Mouse (Mus musculus) adrenal gland, adult 2 months (tissue): ENCODE measurements around the gene Tspan10. TPM values are rescaled to one million over a fixed set of nuclear protein-coding genes. Genes with fewer than 3 reads are reported as not detected.
A peak's percentile ranks its signal among the peaks of the same experiment; 100 is the strongest.
"Not testable (repeated sequence)": the region's sequence is repeated elsewhere in the genome, so short reads cannot be mapped to it uniquely, and the experiment has no call there.

Experiments used
- DNase-seq: peaks from one replicate; pipeline ENCODE4 v3.0.0; 2021
- long read RNA-seq: library from polyadenylated mRNA; stranded (forward); transcript quantifications from one replicate; pipeline ENCODE4 v2.0.0, GENCODE M21; 2021
- polyA plus RNA-seq: library from polyadenylated mRNA; depleted of rRNA; stranded (reverse); fragments of >200 nt; gene quantifications from 2 replicates; pipeline ENCODE4 v1.2.3, GENCODE M21; 2012; rRNA removed
- total RNA-seq, 2 experiments: library from RNA; stranded (reverse); gene quantifications; 2 replicates each; pipeline ENCODE4 v1.2.3; 2021

The Tspan10 gene
- total RNA-seq (1 to 10 TPM in 1 of 2 experiments, not detected in 1; 3.4 TPM), polyA plus RNA-seq (0.06 TPM in 1 of 2 replicates, not detected in the other)
- long read RNA-seq, result 0 reads

DNA sequence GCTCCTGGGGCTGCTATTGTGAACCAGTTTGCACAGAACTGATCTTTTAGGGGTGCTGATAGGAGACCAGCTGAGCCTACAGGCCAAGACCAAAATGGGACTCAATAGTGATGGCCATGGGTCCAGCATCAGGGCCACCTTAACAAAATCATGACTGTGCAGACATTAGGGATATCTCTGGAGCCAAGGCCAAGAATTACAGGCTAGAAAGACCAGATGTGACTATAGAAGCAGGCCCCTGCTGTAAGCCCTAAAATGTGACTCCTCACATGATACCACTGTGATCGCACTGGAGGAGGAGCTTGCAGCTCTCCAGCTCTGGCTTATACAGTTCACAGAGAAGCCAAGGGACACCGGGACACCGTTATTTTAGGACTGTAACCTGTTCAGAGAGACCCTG, at the start of gene Tspan10:
Tspan10 (plus strand) TSS at position 301 of the 400 bp plus-strand sequence.
- no peak for DNase-seq

DNA sequence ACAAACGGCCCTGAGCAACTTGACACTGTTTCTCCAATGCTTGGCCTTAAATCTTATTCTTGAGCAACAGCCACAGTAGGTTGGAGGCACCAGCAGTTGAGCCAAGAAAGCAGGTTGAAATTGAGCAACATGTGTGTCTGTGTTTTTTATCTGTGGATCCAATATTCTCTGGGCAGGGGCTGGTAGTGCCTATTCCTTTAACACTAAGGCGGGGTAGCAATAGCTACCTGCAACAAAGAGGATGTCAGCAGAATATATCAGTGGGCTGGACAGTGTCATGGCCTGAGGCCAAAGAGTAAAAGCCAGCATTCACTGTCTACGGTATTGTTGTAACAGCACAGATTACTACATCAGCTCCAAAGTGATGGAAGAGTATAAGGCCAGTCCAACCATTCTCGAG, 46.8 kb upstream of the Tspan10 start:
- peak; percentile 57 for DNase-seq

DNA sequence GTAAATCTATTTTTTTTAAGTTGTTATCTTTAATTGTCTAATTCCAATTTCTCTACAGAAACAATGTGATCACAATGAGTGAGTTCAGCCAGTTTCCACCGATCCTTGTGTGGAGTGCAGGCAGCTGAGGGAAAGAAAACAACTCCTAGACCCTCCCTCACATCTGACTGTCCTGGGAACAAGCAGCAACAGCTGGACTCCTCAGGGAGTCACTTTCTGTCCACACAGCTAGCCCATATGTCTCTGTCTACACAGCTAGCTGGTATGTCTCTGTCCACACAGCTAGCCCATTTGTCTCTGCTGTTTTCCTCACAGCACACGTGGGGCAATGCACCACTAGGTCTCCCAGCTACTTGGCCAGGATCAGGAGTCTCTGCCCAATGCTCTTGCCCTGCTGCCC, 44.8 kb upstream of the Tspan10 start:
- DNase-seq, result no peak

DNA sequence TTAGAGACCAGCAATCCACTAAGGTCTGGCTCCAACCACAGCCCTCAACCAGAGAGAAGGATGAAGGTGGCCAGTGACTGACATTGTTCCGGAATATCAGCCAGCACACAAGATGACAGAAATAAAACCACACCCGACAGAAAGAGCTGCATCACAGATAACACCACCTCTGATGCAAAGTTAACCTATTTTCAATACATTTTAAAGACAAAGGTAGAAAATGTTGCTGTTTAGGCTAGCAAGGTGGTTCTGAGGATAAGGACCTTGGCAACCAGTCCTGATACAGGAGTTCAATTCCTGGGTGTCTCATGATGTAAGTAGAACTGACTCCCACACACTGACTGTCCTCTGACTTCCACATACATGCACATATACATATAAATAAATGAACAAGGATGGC, 43.1 kb upstream of the Tspan10 start:
- no peak for DNase-seq

DNA sequence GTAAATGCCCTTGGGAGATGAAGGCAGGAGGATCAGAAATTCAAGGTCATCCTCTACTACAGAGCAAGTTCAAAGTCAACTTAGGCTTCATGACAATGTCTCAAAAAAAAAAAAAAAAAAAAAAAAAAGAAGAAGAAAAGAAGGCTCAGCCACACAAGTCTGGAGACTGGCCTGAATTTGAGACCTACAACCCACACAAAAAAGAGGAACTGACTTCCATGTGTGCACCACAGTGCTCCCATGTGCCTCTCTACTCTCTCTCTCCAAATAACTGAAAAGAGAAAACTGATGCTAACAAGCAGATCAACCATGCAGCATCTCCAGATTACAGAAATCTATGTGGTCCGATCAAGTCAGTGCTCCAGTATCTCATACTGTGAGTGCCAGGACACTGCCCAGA, 37.6 kb upstream of the Tspan10 start:
- no peak for DNase-seq

DNA sequence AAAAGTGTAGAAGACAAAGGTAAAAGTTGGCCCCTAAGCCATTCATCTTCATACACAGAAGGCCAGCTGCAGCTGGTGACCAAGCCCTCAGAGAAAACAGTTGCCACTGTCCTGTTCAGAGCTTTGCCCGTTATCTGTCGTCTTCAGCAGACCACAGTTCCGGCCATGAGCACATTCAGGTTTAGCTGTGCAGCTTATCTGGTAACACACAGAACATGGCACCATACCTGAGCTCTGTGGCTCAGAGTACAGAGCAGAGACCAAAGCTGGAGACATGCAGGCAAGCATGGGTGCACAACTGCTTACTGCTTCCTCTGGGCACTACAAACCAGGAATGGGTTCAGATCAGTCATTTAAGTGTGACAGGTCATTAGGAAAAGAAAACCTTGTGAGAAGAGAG, 36.6 kb upstream of the Tspan10 start:
- DNase-seq, result no peak

DNA sequence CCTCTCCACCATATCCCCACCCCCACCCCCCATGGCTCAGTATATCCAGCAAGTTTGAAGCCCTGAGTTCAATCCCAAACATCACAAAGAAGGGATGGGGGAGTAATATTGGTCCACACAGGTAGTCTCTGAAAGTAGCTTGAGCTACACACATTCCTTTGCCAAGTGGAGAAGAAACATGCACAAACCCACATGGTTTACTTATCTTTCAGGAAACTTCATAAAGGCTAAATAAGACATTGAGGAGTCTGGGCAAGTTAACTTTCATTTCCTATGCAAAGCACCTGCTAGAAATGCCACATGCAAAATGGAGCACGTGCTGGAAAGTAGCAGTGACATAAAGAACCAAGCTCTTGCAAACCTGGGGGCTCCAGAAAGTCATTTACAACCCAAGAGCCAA, 36.0 kb upstream of the Tspan10 start:
- DNase-seq, result no peak

DNA sequence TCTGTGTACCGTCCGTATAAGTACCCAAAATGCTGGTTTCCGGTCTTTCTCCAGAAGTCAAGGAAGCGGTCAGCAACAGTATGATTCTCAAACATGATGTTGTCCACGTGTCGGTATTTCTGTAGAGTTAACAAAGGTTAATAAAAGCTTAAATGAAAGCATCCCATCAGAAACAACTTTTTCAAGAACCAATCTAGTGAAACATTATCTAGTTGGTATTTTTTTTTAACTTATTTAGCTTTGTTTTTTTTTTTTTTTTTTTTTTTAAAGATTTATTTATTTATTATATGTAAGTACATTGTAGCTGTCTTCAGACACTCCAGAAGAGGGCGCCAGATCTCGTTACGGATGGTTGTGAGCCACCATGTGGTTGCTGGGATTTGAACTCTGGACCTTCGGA, 28.8 kb upstream of the Tspan10 start:
- DNase-seq, result not testable (repeated sequence)

DNA sequence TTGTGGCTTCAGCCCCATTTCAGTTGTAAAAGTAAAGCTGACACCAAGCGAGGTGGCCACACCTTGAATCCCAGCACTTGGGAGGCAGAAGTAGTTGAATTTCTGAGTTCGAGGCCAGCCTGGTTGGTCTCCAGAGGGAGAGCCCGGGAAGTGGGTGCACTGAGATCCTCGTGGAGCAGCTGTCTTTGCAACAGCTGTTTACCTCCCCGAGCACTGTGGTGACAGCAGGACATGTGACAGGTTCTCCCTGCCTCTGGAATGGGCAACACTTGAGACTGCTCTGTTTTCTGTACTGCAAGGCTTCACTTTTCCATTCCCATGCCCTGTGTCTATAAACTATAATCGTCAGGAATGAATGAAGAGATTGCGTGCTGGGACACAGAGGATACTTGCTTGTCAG, 24.6 kb upstream of the Tspan10 start:
- no peak for DNase-seq

DNA sequence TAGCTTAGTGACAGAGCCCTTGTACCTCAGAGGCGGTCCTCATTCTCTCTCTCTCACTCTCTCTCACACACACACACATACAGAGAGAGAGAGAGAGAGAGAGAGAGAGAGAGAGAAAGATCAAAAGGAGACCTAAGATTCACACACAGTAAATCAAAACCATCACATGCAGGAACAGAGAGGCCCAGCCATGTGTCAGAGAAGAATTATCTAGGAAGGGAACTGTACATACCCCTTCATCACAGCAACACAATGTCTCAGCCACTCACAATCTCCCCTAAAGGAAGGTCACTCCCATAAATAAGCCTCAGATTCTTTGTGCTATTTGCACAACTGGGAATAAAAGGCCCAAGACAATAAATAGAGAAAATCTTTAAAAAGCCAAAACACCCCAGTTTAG, 23.9 kb upstream of the Tspan10 start:
- peak; percentile 15 for DNase-seq

DNA sequence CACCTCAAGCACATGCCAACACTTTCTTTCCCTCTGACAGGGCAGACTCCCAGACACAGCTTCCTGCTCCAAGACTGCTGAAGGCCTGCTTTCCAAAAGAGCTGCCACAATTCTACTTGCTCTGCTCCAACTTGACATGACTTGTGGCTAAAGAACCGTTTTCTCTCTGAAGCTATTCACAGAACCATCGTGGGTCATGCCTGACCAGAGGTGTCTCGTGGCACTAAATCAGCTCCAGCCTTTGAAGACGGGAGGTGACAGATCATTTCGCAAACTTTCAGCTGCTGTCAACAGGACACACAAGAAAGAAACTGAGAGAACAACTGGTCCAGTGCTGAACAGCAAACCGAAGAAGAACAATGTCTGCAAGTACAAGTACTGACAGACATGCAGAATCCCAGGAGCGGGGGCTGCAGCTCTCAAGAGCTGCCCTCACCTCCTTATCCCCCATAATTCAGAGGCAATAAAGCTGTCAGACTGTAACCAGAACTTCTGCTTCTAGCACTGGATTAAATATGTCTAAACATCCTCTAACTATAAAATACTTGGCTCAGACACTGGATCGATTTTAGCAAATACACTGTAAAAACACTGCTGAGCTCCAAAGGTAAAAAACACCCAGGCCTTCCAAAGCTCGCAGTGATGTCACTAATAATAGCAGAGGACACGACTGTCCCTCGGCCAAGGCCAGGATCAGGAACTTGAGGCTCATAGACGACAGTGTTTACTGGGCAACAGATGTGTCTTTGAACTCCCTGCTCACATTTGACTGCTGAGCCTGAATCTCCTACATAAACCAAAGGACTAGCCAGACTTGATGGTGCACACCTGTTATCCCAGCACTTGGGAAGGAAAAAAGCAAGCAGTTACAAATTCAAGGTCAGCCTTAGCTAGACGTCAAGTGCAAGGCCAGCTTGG, 19.5 kb upstream of the Tspan10 start:
- DNase-seq, result peak; percentile 47

DNA sequence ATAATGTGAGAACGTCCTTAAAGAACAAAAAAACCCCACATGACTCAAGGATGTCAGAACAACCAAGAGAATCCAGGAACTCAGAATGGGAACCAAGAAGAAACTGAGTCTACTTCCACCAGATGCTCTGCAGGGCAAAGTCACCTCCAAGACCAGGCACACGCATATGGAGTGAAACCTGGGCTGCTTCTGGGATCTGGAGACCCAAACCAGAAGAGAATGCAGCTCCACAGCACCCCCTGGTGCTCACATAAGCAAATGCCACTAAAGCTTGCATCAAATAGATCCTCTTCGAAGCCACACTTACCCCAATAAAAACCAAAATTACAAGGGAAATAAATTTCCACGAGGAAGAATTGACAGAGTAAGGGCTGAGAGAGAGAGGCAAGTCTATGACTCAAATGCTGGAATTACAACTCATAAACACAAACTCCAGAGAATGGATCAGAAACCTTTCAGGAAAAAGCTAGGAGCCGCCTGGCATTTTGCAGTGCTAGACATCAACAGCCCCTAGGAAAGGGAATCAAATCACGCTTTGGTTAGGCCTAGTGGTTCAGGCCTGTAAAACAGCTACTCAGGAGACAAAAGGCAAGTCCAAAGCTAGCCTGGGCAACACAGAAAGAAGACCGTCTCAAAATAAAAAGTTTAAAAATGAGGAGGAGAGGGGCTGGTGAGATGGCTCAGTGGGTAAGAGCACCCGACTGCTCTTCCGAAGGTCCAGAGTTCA, 18.7 kb upstream of the Tspan10 start:
- peak; percentile 66 for DNase-seq

DNA sequence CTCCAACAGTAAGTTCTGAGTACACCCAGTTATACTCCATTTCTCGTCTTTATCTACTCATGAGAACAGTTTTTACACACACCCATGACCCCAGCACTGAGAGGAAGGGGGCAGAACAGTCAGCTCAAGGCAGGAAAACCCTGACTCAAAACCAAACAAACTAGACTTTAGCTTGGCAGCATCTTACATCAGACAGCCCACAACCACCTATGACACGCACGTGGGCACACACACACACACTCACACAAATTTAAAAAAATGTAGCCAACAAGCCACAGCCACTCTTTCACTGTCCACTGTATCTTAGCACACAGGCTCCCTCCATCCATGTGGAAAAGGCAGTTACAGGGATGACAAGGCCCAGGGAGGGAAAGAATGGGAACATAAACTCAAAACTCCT, 15.7 kb upstream of the Tspan10 start:
- DNase-seq, result no peak

DNA sequence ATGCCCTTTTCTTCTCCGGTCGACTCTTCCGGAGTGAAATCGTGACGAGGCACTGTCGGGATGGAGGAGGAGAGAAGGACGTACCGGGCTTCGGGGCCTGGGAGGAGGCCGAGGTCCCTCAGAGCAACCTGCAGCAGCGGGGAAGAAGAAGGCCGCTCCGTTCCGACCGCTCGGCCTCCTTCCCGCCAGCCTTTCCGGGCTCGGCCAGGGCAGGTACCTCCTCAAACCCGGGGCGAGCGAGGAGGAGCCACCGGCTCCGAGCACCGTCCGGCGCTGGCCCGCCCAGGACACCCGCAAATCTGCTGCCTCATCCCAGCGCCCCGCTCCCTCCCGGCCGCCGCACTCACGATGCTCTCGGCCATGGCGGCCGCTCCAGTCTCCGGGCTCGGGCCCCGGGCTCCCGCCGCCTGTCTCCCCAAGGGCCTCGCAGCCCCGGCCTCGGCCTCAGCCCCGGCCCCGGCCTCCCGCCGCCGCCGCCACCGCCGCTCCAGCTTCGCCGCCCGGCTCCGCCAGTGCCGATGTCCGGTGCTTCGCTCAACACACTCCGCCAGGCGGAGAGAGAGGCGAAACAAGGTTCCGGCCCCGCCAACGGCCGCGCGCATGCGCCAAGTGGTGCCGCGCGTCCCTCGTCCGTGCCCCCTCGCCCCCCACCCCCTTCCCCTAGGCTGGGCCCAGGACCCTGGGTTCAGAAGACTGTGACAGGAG, 5.1 kb upstream of the Tspan10 start, which contains the start of gene Nploc4:
Nploc4 (minus strand) TSS at position 557 of the 705 bp plus-strand sequence.
- DNase-seq, result peak; percentile 94

DNA sequence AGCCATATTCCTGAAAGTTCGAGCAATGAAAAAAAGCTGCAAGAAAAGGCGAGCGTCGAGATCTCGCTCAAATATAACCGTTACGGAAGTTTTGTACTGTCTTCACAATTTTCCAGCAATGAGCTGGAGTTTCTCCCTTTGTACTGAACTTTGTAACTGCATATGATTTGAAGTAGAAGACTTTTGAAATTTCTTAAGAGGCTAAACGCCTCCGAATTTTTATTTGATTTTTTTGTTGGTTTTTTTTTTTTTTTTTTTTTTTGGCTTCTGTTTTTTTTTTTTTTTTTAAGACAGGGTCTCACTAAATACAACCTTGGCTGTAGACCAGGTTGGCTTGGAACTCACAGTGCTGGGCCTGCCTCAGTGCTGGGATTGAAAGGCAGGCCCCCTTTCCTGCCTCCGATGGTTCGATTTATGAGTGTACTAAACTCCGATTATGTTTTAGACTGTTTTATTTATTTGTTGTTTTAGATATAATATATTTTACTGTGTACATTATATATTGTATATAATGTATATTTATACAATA, 4.5 kb upstream of the Tspan10 start:
- no peak for DNase-seq

DNA sequence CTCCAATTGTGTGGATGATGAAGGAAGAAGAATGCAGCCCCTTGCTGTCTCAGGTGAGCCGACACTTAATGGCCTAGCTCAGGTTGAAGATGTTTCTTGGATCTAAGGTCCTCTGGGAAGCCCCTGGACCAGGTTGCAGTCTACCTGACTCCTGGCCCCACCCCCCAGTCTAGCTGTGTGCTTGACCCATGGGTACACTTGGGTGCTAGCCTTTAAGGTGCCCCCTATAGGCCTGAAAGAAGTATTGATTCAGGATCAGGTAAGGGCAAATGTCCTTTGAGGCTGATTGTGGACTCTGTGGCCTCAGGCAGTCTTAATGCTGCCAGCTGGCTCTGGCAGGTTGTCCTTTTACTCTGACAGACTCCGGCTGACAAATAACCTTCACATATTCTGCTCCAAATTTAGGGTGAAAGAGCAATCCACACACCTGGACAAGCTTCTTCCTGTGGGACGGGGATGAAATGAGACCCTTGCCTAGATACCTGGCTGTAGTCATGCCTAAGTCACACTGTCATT, 379 bp downstream of the Tspan10 start:
- no peak for DNase-seq

DNA sequence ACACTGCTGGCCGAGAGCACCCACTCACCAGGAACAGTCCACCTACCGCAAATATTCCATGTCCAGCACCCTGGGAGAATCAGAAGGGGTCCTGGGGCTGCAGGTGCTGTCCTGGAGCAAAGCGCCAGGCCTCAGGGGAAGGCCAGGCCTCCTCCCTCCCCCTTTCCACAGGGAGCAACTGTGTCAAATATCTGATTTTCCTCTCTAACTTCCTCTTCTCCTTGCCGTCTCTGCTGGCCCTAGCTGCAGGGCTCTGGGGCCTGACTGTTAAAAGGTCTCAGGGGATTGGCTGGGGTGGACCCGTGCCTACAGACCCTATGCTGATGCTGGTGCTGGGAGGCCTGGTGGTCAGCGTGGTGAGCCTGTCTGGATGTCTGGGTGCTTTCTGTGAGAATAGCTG, 1.7 kb downstream of the Tspan10 start:
- DNase-seq, result no peak

DNA sequence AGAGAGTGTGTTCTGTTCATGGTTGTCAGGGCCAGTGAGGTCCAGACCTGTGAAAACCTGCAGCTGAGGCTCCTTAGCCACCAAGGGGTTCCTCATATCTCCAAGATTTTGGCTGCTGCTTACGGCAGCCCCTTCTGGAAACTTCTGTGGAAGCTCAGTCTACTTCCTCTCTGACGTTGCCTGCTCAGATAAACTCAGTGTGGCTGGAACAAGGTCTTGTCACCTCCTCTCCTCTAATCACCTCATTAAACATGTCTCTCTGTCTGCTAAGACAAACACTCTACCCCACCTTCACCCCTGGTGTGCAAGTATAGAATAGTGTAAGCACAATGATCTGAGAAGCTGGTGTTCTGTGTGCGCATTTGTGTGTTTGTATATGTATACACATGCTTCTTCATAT, 3.0 kb downstream of the Tspan10 start:
- DNase-seq, result no peak

DNA sequence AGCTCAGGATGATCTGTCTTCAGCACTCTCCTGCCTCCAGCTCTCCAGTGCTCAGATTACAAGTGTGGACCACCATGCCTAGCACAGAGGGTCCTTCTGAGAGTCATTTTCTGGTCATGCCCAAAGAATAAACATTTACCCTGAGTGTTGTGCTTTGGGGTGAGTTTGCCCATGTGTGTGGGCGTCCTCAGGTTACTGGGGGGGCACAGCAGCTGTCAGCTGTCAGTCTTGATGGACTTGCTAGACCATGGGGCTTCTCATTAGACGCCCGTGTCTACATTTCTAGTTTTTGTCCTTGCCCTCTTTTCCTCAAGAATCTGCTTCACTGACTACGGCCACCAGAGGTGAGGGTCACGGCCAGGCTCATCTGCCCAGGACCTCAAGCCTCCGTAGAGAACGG, 4.7 kb downstream of the Tspan10 start:
- DNase-seq, result no peak

DNA sequence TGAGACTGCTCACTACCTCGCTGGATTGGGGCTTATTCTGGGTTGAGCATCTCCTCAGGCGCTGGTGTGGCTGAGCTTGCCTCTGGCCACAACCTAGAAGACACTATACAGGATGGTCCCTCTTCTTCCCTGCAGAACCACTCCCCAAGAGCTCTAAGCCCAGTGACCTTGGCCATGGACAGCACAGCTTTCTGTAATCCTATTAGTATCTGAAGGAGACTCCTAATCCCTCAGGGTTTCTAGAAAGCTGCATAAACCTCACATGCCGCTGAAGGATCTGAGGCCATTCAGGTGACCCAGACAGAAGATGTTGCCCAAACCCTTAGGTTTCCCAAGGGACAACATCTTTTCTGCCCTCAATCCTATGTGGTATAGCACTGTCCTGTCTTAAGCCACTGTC, 9.8 kb downstream of the Tspan10 start:
- DNase-seq, result no peak

DNA sequence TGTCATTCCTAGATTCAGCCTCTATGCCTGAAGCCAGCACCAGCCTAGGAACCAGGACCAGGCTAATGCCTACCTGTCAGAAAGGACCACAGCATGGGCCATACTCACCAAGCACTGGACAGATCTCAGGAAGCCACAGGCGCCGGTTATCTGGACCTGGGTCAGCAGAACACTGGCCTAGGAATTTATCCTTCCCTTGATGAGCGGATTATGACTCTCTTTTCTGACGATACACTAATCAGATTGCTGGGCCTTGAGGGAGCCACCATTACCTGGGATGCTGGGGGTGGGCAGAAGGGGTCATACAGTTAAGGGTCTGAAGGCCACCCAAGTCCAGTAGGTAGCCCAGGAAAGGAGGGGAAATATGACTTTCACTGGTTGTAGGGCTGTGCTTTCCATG, 10.9 kb downstream of the Tspan10 start, which contains the start of gene Pde6g:
Pde6g (minus strand) TSS at position 195 of the 400 bp plus-strand sequence.
- no peak for DNase-seq

DNA sequence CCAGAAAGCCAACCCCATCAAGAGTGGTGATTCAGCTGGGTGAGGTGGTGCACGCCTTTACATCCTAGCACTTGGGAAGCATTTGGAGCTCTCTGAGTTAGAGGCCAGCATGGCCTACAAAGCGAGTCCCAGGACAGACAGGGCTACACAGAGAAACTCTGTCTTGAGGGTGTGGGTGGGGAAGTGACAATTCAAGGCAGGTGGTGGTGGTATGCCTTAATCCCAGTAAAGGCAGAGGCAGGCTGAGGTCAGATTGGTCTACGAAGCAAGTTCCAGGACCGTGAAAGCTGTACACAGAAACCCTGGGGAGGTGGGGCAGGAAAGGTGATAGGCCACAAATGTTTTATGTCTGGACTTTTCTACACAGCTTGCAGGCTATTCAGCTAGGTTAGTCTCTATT, 12.5 kb downstream of the Tspan10 start:
- DNase-seq, result no peak
